Mouse (Mus musculus): ENCODE measurements around the gene Cep72. TPM values are rescaled to one million over a fixed set of nuclear protein-coding genes. Genes with fewer than 3 reads are reported as not detected.

Gene Cep72
- polyA plus RNA-seq (2015; fragmentation: Nextera tagmentation; extraction: Ambion mirVana) = 3.8 and 4.0 TPM in 2 replicates

DNA sequence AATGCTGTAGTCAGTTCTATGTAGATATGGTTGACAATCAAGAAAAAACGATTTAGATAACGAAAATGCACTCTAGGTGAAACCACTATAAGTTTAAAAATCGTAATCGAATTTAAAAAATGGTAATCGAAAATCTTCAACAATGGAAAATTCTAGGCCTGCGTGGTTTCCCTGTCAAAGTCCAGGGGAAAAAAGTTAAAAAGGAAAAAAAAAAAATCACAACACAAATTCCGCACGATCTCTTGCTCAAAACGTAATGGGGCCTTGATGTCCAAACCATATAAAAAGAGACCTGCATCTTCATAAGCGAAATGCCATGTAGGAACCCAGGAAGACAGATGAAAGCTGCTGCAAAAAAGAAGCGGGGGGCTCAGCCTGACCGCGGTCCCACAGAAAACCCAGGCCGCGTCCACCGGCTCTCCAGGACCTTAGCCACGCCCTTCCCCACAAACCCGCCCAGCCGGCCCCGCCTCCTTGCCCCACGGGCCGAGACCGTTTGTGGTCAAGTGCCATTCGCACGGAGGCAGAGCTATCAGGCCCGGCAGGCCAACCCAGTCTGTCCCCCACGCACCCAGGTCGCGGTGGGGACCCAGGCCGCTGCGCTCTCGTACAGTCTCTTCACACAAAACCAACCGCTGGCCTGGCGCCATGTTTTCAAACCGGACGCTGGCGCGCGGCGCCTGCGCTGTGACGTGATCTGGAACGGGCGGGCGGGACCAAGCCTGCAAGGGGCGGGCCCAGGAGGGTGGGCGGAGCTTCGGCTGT is at the start of gene Cep72:
Cep72 (minus strand) TSS at position 687 of the 765 bp plus-strand sequence.
- peak within 1 kb of the TSS; percentile 78 for H3K9ac ChIP-seq (replicated peaks)
- ATAC-seq = peak; percentile 99
- DNase-seq = peak; percentile 98
- peak within 1 kb of the TSS; percentile 84 for H3K27ac ChIP-seq (ENCODE audit: low read depth)
- no peaks in the 10 kb centered on the region for H3K27me3 ChIP-seq (ENCODE audit: insufficient read depth, low read length)
- 0 out of 2 replicates have a peak, but pooled peaks cover 2% of the 10 kb centered on the region for H3K4me1 ChIP-seq (ENCODE audit: insufficient read depth)
- peak within 1 kb of the TSS; percentile 78 for H3K4me3 ChIP-seq (ENCODE audit: low read depth, low read length)
- WGBS (ENCODE audit: insufficient replicate concordance) = 3% methylated on average over 48 of the region's 48 CpGs
- H3K36me3 ChIP-seq (replicated peaks; ENCODE audit: insufficient read depth, low read length) = no peaks in the 10 kb centered on the region; the same call in 1 of the 2 replicates
- H3K4me2 ChIP-seq (ENCODE audit: low read depth, low read length) = peak within 1 kb of the TSS; percentile 68
- TF ChIP-seq EP300 (IDR thresholded peaks at IDR 0.05; ENCODE audit: low read depth) (no peak), CTCF (IDR thresholded peaks at IDR 0.05; ENCODE audit: low read depth) (no peak)
- no peaks in the 10 kb centered on the region for H3K9me3 ChIP-seq (ENCODE audit: low read length)

DNA sequence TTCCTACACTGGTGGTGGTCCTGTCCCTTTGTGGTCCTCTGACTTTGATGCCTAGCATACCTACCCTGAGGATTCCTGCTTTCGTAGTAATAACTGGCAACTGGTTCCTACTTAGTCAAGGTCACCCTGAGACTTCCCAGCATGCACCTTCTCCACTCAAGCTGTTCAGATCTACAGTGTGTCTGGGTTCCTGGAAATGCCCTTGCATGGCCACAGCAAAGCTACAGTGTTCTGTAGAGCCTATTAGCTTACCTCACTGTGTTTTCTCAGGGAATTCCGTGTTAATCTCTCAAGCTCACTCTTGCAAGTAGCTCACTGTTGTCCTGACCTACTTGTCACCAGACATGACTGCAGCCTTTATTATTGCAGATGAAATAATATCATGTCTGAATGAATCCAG is 45.3 kb upstream of the Cep72 start:
- 76% methylated on average over 2 of the region's 2 CpGs for WGBS (ENCODE audit: insufficient replicate concordance)
- TF ChIP-seq EP300 (IDR thresholded peaks at IDR 0.05; ENCODE audit: low read depth) = no peak
- no peak for TF ChIP-seq CTCF (IDR thresholded peaks at IDR 0.05; ENCODE audit: low read depth)
- H3K9ac ChIP-seq (replicated peaks) = no peak overlapping the region
- peaks cover 3% of the 10 kb centered on the region; the same call in 1 of the 2 replicates for H3K9me3 ChIP-seq (ENCODE audit: low read length)
- H3K4me2 ChIP-seq (ENCODE audit: low read depth, low read length) = no peak overlapping the region
- DNase-seq (no peak), ATAC-seq (no peak)
- no peak overlapping the region for H3K4me3 ChIP-seq (ENCODE audit: low read depth, low read length)
- H3K27ac ChIP-seq (ENCODE audit: low read depth) = no peak overlapping the region
- no peaks in the 10 kb centered on the region for H3K27me3 ChIP-seq (ENCODE audit: insufficient read depth, low read length)
- H3K36me3 ChIP-seq (replicated peaks; ENCODE audit: insufficient read depth, low read length) = no peaks in the 10 kb centered on the region
- H3K4me1 ChIP-seq (ENCODE audit: insufficient read depth) = no peaks in the 10 kb centered on the region

DNA sequence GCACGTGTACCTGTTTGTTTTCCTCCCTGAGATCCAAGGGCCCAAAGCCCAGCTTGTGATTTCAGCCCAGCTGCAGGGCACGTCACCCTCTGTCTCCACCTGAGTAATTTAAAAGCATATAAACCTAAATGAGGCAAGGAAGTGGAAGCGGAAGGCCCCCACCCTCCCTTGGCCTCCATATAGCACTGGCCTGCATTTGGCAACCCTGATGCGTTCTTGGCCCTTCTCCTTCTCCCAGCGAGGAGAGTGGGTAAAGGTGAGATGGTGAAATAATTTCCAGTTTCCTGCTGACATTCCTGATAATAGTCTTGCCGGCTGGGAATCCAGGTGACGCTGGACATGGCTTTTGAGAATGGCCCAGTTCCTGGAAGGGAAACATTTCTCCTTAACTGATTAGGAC is 42.3 kb upstream of the Cep72 start:
- H3K4me3 ChIP-seq (ENCODE audit: low read depth, low read length) = no peak overlapping the region
- no peaks in the 10 kb centered on the region for H3K36me3 ChIP-seq (replicated peaks; ENCODE audit: insufficient read depth, low read length)
- H3K4me1 ChIP-seq (ENCODE audit: insufficient read depth) = no peaks in the 10 kb centered on the region
- no peak overlapping the region for H3K9ac ChIP-seq (replicated peaks)
- no peak overlapping the region for H3K27ac ChIP-seq (ENCODE audit: low read depth)
- no peak overlapping the region for H3K4me2 ChIP-seq (ENCODE audit: low read depth, low read length)
- 76% methylated on average over 7 of the region's 7 CpGs for WGBS (ENCODE audit: insufficient replicate concordance)
- DNase-seq = no peak
- 0 out of 2 replicates have a peak, but pooled peaks cover 2% of the 10 kb centered on the region for H3K27me3 ChIP-seq (ENCODE audit: insufficient read depth, low read length)
- ATAC-seq = no peak
- TF ChIP-seq EP300 (IDR thresholded peaks at IDR 0.05; ENCODE audit: low read depth) (no peak), CTCF (IDR thresholded peaks at IDR 0.05; ENCODE audit: low read depth) (no peak)
- H3K9me3 ChIP-seq (ENCODE audit: low read length) = no peaks in the 10 kb centered on the region

DNA sequence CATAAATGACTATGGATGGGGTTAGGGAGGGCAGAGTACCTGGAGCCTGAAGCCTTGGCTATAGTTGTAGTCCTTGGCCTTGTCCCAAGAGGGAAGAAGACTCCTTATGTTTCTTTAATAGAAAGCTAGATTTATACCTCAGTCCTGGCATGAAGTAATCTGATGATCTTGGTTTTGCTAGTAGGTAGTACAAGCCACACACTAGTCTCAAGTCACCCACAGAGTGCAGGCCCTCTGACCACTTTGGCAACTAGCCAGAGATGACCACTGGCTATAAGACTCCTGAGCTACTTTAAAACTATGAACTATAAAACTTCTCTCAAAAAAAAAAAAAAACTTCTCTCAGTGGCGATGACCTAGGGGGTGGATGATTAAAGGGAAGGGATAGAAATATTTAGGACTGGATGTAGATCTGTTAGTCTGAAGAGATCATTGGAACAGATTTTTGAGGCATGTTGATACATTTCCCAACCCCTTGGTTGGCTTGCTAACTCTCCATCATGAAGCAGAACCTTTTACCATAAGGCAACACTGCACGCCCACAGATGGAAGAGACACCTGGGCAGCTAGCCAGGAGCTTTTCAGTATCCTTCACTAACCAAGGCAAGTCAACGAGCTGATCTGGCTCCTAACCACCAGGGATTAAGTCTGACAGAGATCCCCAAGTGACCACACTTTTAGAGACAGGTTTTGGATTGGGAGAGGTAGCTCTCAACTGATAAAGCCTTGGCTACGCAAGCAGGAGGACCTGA is 40.9 kb upstream of the Cep72 start:
- Histone ChIP-seq H3K4me1 (ENCODE audit: insufficient read depth) (no peaks in the 10 kb centered on the region), H3K27me3 (ENCODE audit: insufficient read depth, low read length) (0 out of 2 replicates have a peak, but pooled peaks cover 2% of the 10 kb centered on the region), H3K9me3 (ENCODE audit: low read length) (no peaks in the 10 kb centered on the region), H3K27ac (ENCODE audit: low read depth) (no peak overlapping the region), H3K4me2 (ENCODE audit: low read depth, low read length) (no peak overlapping the region), H3K36me3 (replicated peaks; ENCODE audit: insufficient read depth, low read length) (no peaks in the 10 kb centered on the region), H3K9ac (replicated peaks) (no peak overlapping the region), H3K4me3 (ENCODE audit: low read depth, low read length) (no peak overlapping the region)
- TF ChIP-seq EP300 (IDR thresholded peaks at IDR 0.05; ENCODE audit: low read depth) (no peak), CTCF (IDR thresholded peaks at IDR 0.05; ENCODE audit: low read depth) (no peak)
- ATAC-seq (no peak), DNase-seq (no peak)
- WGBS (ENCODE audit: insufficient replicate concordance) = 80% methylated on average over 4 of the region's 4 CpGs

DNA sequence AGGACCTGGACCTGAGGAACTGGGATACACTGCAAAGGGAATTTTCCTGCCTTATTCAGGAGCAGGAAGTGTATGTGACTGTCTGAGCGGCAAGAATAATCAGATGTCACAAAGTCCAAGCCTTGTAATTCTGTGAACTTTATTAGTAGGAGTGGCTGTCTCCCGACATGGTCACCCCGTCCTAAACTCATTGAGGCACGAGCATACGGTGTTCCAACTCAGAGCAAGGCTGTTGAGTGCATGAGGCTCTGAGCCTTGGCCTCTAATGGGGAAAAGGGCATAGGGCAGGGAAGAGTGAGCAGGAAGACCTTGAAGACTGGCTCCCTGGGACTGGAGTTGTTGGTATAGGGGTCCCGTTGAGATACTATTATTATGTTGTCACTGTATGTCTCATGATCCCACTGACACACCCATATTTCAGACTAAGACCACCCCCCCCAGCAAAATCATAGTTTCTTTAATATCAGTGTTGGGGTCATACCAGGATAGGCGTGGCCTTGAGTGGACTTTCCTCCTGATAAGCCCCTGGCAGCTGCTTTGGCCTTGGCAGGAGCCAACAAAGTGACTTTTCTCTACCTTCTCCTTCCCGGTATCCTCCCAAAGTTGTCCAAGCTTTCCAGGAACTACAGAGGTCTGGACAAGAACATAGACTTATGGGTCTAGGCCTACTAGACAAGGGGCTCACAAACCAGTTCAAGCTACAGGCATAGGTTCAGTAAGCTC is 40.2 kb upstream of the Cep72 start:
- Histone ChIP-seq H3K36me3 (replicated peaks; ENCODE audit: insufficient read depth, low read length) (no peaks in the 10 kb centered on the region), H3K27me3 (ENCODE audit: insufficient read depth, low read length) (0 out of 2 replicates have a peak, but pooled peaks cover 4% of the 10 kb centered on the region), H3K27ac (ENCODE audit: low read depth) (no peak overlapping the region)

More for the DNA sequence above, 40.2 kb upstream of the Cep72 start:
- 72% methylated on average over 8 of the region's 8 CpGs for WGBS (ENCODE audit: insufficient replicate concordance)
- Histone ChIP-seq H3K4me1 (ENCODE audit: insufficient read depth) (no peaks in the 10 kb centered on the region), H3K4me3 (ENCODE audit: low read depth, low read length) (no peak overlapping the region), H3K9me3 (ENCODE audit: low read length) (no peaks in the 10 kb centered on the region), H3K9ac (replicated peaks) (no peak overlapping the region), H3K4me2 (ENCODE audit: low read depth, low read length) (no peak overlapping the region)
- DNase-seq (no peak), ATAC-seq (no peak)
- no peak for TF ChIP-seq EP300 (IDR thresholded peaks at IDR 0.05; ENCODE audit: low read depth)
- TF ChIP-seq CTCF (IDR thresholded peaks at IDR 0.05; ENCODE audit: low read depth) = no peak
